Mouse (Mus musculus): Measurements from ENCODE around the gene 4931406C07Rik. TPM values are rescaled to one million over a fixed set of nuclear protein-coding genes. Genes with fewer than 3 reads are reported as not detected.

The 4931406C07Rik gene
- total and polyA plus RNA-seq, 3 experiments = 5.0 to 20.2 (median 12.0) TPM

DNA sequence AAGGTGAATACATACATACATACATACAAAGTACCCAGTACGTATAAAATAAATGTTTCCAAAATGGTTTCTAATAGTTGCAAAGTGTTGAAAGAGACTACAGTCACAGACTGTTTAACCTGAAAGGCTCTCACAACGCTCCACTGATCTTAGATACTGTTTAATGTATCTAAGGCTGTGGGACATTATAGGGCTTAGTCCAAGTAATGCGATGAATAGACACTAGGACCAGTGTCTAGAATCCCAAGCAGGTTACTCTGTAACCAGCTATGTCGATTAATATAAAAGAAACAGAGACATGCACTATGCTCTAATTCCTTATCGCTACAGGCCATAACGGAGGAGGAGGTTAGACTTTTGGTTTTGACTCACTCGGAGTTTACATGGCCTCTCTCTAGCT is 9.1 kb downstream of the 4931406C07Rik start:
- peaks cover 0 to 18% of the 10 kb centered on the region in 2 experiments; a peak in 1 of 4 replicates for H3K4me1 ChIP-seq (ENCODE audit: control insufficient read depth in 1 of 2, insufficient read depth in 2 of 2)
- in situ Hi-C loops (cut with MboI; ENCODE audit: low pct_ligation_motif_present, low pct_unique_long_range_greater_than_20kb, low sequenced_read_pairs) (no loop called here), dilution Hi-C loops (cut with MboI; ENCODE audit: extremely low pct_ligation_motif_present, extremely low pct_unique_long_range_greater_than_20kb, low sequenced_read_pairs) (no loop called here)
- H3K27me3 ChIP-seq (replicated peaks) = no peaks in the 10 kb centered on the region
- no peak overlapping the region for H3K27ac ChIP-seq (ENCODE audit: insufficient read depth, low read depth)
- H3K36me3 ChIP-seq (replicated peaks in 1 of 2; ENCODE audit: control insufficient read depth in 1 of 2, insufficient read depth in 1 of 2, low read length in 1 of 2) = peaks cover 0 to 37% of the 10 kb centered on the region in 2 experiments
- no peaks in the 10 kb centered on the region for H3K79me2 ChIP-seq (replicated peaks; ENCODE audit: control insufficient read depth, extremely low read depth, insufficient read depth, poor library complexity, severe bottlenecking)
- no peaks in the 10 kb centered on the region for H3K9me3 ChIP-seq (replicated peaks; ENCODE audit: low read length)
- TF ChIP-seq NRF1 (IDR thresholded peaks at IDR 0.05; ENCODE audit: low read depth, low read length) (no peak), JUND (conservative IDR thresholded peaks at IDR 0.05; ENCODE audit: low read depth, low read length) (no peak), GABPA (IDR thresholded peaks at IDR 0.05; ENCODE audit: insufficient replicate concordance, low read depth, low read length) (no peak), NELFE (IDR thresholded peaks at IDR 0.05; ENCODE audit: low read depth, low read length) (no peak), MXI1 (IDR thresholded peaks at IDR 0.05; ENCODE audit: low read depth, low read length) (no peak), MAZ (IDR thresholded peaks at IDR 0.05; ENCODE audit: low read depth, low read length) (no peak), CTCF (conservative IDR thresholded peaks at IDR 0.05 in 1 of 2, IDR thresholded peaks at IDR 0.05 in 1 of 2; ENCODE audit: low read depth in 2 of 2, low read length in 2 of 2) (no peak), CHD2 (IDR thresholded peaks at IDR 0.05; ENCODE audit: low read length) (no peak), PAX5 (IDR thresholded peaks at IDR 0.05; ENCODE audit: low read length) (no peak), KAT2A (IDR thresholded peaks at IDR 0.05; ENCODE audit: insufficient replicate concordance, low read length) (no peak), USF2 (conservative IDR thresholded peaks at IDR 0.05; ENCODE audit: low read depth, low read length) (no peak), RAD21 (IDR thresholded peaks at IDR 0.05; ENCODE audit: low read depth, low read length) (no peak)
- no peak overlapping the region for H3K4me3 ChIP-seq (replicated peaks in 1 of 3; ENCODE audit: low read depth in 2 of 3, low read length in 2 of 3, poor library complexity in 1 of 3)
- H3K9ac ChIP-seq (ENCODE audit: insufficient read depth, low read depth) = no peak overlapping the region
- no peak for DNase-seq (ENCODE audit: extremely low read depth)
- no peak overlapping the region for H3K4me2 ChIP-seq (ENCODE audit: insufficient read depth, low read depth, poor library complexity, severe bottlenecking)

DNA sequence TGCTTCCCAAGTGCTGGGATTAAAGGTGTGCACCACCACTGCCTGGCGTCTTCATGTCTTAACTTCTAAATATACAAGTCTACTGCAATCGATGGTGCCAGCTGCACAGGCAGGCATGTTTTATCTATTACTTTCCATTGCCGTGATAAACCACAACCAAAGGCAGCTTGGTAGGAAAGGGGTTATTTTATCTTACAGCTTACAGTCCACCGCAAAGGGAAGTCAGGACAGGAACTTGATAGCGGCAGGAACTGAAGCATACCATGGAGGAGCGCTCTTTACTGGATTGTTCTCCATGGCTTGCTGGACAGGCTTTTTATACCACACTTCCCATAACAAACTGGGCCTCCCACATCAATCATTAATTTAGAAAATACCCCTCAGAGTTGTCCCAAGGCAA is 17.0 kb downstream of the 4931406C07Rik start:
- H3K4me2 ChIP-seq (ENCODE audit: insufficient read depth, low read depth, poor library complexity, severe bottlenecking) = no peak overlapping the region
- dilution Hi-C loops (cut with MboI; ENCODE audit: extremely low pct_ligation_motif_present, extremely low pct_unique_long_range_greater_than_20kb, low sequenced_read_pairs) = no loop called here
- H3K9ac ChIP-seq (ENCODE audit: insufficient read depth, low read depth) = no peak overlapping the region
- TF ChIP-seq UBTF (IDR thresholded peaks at IDR 0.05; ENCODE audit: low read depth, low read length) (no peak), ETS1 (conservative IDR thresholded peaks at IDR 0.05; ENCODE audit: low read depth, low read length) (no peak), ZC3H11A (IDR thresholded peaks at IDR 0.05; ENCODE audit: low read depth, low read length) (no peak), MAZ (IDR thresholded peaks at IDR 0.05; ENCODE audit: low read depth, low read length) (no peak), KAT2A (IDR thresholded peaks at IDR 0.05; ENCODE audit: insufficient replicate concordance, low read length) (no peak), JUN (IDR thresholded peaks at IDR 0.05; ENCODE audit: insufficient read depth, low read depth, low read length) (no peak), MYC (IDR thresholded peaks at IDR 0.05; ENCODE audit: low read depth, low read length) (no peak), CHD2 (IDR thresholded peaks at IDR 0.05; ENCODE audit: low read length) (no peak), JUND (conservative IDR thresholded peaks at IDR 0.05; ENCODE audit: low read depth, low read length) (no peak), E2F4 (IDR thresholded peaks at IDR 0.05; ENCODE audit: insufficient replicate concordance, low read depth, low read length) (no peak), MXI1 (IDR thresholded peaks at IDR 0.05; ENCODE audit: low read depth, low read length) (no peak), POLR2A (IDR thresholded peaks at IDR 0.05; ENCODE audit: low read depth, low read length) (no peak)
- no peaks in the 10 kb centered on the region for H3K9me3 ChIP-seq (replicated peaks; ENCODE audit: low read length)
- H3K27me3 ChIP-seq (replicated peaks) = no peaks in the 10 kb centered on the region
- H3K4me3 ChIP-seq (replicated peaks in 1 of 3; ENCODE audit: low read depth in 2 of 3, low read length in 2 of 3, poor library complexity in 1 of 3) = no peak overlapping the region
- H3K4me1 ChIP-seq (ENCODE audit: control insufficient read depth in 1 of 2, insufficient read depth in 2 of 2) = no peaks in the 10 kb centered on the region
- peaks cover 12 to 73% of the 10 kb centered on the region in 2 experiments for H3K36me3 ChIP-seq (replicated peaks in 1 of 2; ENCODE audit: control insufficient read depth in 1 of 2, insufficient read depth in 1 of 2, low read length in 1 of 2)
- H3K79me2 ChIP-seq (replicated peaks; ENCODE audit: control insufficient read depth, extremely low read depth, insufficient read depth, poor library complexity, severe bottlenecking) = no peaks in the 10 kb centered on the region
- in situ Hi-C loops (cut with MboI; ENCODE audit: low pct_ligation_motif_present, low pct_unique_long_range_greater_than_20kb, low sequenced_read_pairs) = no loop called here
- no peak for DNase-seq (ENCODE audit: extremely low read depth)
- H3K27ac ChIP-seq (ENCODE audit: insufficient read depth, low read depth) = no peak overlapping the region
